Mouse (Mus musculus) lung, postnatal 0 days (tissue): ENCODE data around the gene H2afy. TPM values are rescaled to one million over a fixed set of nuclear protein-coding genes. Genes with fewer than 3 reads are reported as not detected.

Source experiments
- ATAC-seq: fragments of 200-750 bp; cut with Nextera tagmentation; 2 replicates; pipeline ENCODE4 v1.8.0; 2017; ENCODE audit warnings: moderate library complexity
- DNase-seq: peaks from one replicate; pipeline ENCODE4 v3.0.0-alpha.2; 2016; ENCODE audit warnings: low spot score
- H3K27ac ChIP-seq: fragments of 300-500 bp; sonication (generic); 2 replicates; pipeline ENCODE4 v1.5.1; 2014; ENCODE audit warnings: antibody characterized with exemption, mild to moderate bottlenecking, low read length, mixed read lengths
- H3K27me3 ChIP-seq: fragments of 300-500 bp; sonication (generic); replicated peaks from 2 replicates; pipeline ENCODE4 v1.6.1; 2014; ENCODE audit warnings: low read length, mixed read lengths; ENCODE audit not compliant: insufficient read depth
- H3K36me3 ChIP-seq: fragments of 300-500 bp; sonication (generic); 2 replicates; pipeline ENCODE4 v1.6.1; 2014; ENCODE audit warnings: low read length, mixed read lengths; ENCODE audit not compliant: insufficient read depth
- H3K4me1 ChIP-seq: fragments of 300-500 bp; sonication (generic); 2 replicates; pipeline ENCODE4 v1.6.1; 2014; ENCODE audit warnings: antibody characterized with exemption, low read depth, low read length, mixed read lengths; ENCODE audit not compliant: insufficient read depth
- H3K4me2 ChIP-seq: fragments of 300-500 bp; sonication (generic); replicated peaks from 2 replicates; pipeline ENCODE4 v1.6.1; 2014; ENCODE audit warnings: low read depth, mild to moderate bottlenecking, low read length, moderate library complexity, mixed read lengths
- H3K4me3 ChIP-seq: fragments of 300-500 bp; sonication (generic); 2 replicates; pipeline ENCODE4 v1.5.1; 2014; ENCODE audit warnings: low read depth, low read length
- H3K9ac ChIP-seq: fragments of 300-500 bp; sonication (generic); replicated peaks from 2 replicates; pipeline ENCODE4 v1.6.1; 2014; ENCODE audit warnings: low read depth, mild to moderate bottlenecking
- H3K9me3 ChIP-seq: fragments of 300-500 bp; sonication (generic); 2 replicates; pipeline ENCODE4 v1.6.1; 2016; ENCODE audit warnings: low read length, mixed read lengths
- CTCF ChIP-seq: IDR thresholded peaks from 2 replicates; pipeline ENCODE4 v1.5.1; 2016; ENCODE audit warnings: antibody characterized with exemption, mild to moderate bottlenecking
- EP300 ChIP-seq: IDR thresholded peaks from 2 replicates; pipeline ENCODE4 v1.6.1; 2016; ENCODE audit warnings: antibody characterized with exemption, mild to moderate bottlenecking, control low read depth
- WGBS: fragments of 180-500 bp; shearing (Covaris S2); extraction: QIAGEN DNeasy Blood & Tissue Kit; methylation state at CpG from one replicate; pipeline ENCODE4 v1.1.7; 2014; 5-methylcytosine and 5-hydroxymethylcytosine counted together
- polyA plus RNA-seq: library from polyadenylated mRNA; unstranded; fragments of >200 nt; fragmentation: Nextera tagmentation; extraction: Ambion mirVana; gene quantifications from 2 replicates; pipeline ENCODE4 v1.2.1, GENCODE M21; 2015

H2afy gene
- polyA plus RNA-seq, 1 experiment from 2014 or later = 126 TPM

GRCm38 (mm10) chr13:56088602-56089001 is 47.6 kb downstream of the H2afy start:
- H3K27me3 ChIP-seq = no peaks in the 10 kb centered on the region
- peaks cover 13% of the 10 kb centered on the region for H3K36me3 ChIP-seq
- H3K4me1 ChIP-seq = no peaks in the 10 kb centered on the region
- ATAC-seq (no peak), DNase-seq (no peak)
- H3K27ac ChIP-seq = no peak overlapping the region
- no peak overlapping the region for H3K4me2 ChIP-seq
- TF ChIP-seq EP300 = no peak
- TF ChIP-seq CTCF = no peak
- 79% methylated on average over 13 of the region's 13 CpGs for WGBS
- H3K4me3 ChIP-seq = no peak overlapping the region
- H3K9me3 ChIP-seq = no peaks in the 10 kb centered on the region
- H3K9ac ChIP-seq = no peak overlapping the region

- H3K27ac ChIP-seq = no peak overlapping the region
- no peak overlapping the region for H3K4me2 ChIP-seq
- H3K4me3 ChIP-seq = no peak overlapping the region
- no peak overlapping the region for H3K9ac ChIP-seq
- ATAC-seq = no peak
- H3K9me3 ChIP-seq = no peaks in the 10 kb centered on the region
- no peak for TF ChIP-seq CTCF
- no peak for DNase-seq
- H3K36me3 ChIP-seq = peaks cover 18% of the 10 kb centered on the region
- H3K4me1 ChIP-seq = no peaks in the 10 kb centered on the region
- WGBS = 62% methylated on average over 19 of the region's 19 CpGs
- no peaks in the 10 kb centered on the region for H3K27me3 ChIP-seq
Observed at GRCm38 (mm10) chr13:56087936-56088335, 48.2 kb downstream of the H2afy start.

- Histone ChIP-seq H3K4me3 (no peak overlapping the region), H3K9ac (no peak overlapping the region), H3K9me3 (no peaks in the 10 kb centered on the region), H3K36me3 (peaks cover 43% of the 10 kb centered on the region), H3K27ac (peak overlapping the region; percentile 66), H3K27me3 (no peaks in the 10 kb centered on the region), H3K4me1 (no peaks in the 10 kb centered on the region), H3K4me2 (no peak overlapping the region)
- no peak for TF ChIP-seq CTCF
- peak; percentile 16; the same call in 1 of the 2 replicates for TF ChIP-seq EP300
- ATAC-seq (peak; percentile 94), DNase-seq (peak; percentile 81)
- WGBS = 69% methylated on average over 20 of the region's 20 CpGs
Observed at GRCm38 (mm10) chr13:56084146-56084905, 51.8 kb downstream of the H2afy start.

DNA sequence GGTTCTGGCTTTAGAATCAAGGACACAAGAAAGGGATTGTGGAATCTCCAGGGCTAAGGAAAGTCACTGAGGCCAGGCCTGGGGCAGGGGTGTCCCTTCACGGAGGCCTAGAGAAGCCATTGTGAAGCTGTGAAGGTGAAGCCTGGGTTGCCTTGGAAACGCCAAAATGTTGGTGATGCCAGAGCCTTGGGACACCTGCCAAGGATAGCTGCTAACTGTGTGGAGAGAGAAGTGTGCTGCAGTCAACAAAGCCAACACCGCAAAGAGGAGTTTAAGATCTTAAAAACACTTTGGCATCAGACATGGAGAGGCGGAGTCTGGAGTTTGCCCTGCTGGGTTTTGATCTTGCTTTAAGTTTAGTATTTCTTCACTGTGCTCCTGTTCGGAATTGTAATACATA is 54.5 kb downstream of the H2afy start:
- no peak for ATAC-seq
- Histone ChIP-seq H3K9ac (no peak overlapping the region), H3K27ac (no peak overlapping the region), H3K27me3 (no peaks in the 10 kb centered on the region), H3K36me3 (peaks cover 46% of the 10 kb centered on the region), H3K4me1 (no peaks in the 10 kb centered on the region), H3K9me3 (no peaks in the 10 kb centered on the region), H3K4me2 (no peak overlapping the region), H3K4me3 (no peak overlapping the region)
- TF ChIP-seq EP300 (no peak), CTCF (no peak)
- 69% methylated on average over 5 of the region's 5 CpGs for WGBS
- DNase-seq = peak; percentile 38

- Histone ChIP-seq H3K4me3 (no peak overlapping the region), H3K36me3 (peaks cover 52% of the 10 kb centered on the region), H3K27ac (no peak overlapping the region), H3K9ac (no peak overlapping the region), H3K9me3 (no peaks in the 10 kb centered on the region), H3K4me2 (no peak overlapping the region), H3K4me1 (no peaks in the 10 kb centered on the region), H3K27me3 (no peaks in the 10 kb centered on the region)
- ATAC-seq (no peak), DNase-seq (no peak)
- no peak for TF ChIP-seq EP300
- TF ChIP-seq CTCF = no peak
- WGBS = 92% methylated on average over 2 of the region's 2 CpGs
Observed at GRCm38 (mm10) chr13:56079616-56080015, 56.5 kb downstream of the H2afy start.

GRCm38 (mm10) chr13:56078724-56079262 is 57.4 kb downstream of the H2afy start:
- no peak for DNase-seq
- Histone ChIP-seq H3K27ac (no peak overlapping the region), H3K9me3 (no peaks in the 10 kb centered on the region), H3K4me2 (no peak overlapping the region), H3K4me3 (no peak overlapping the region), H3K9ac (no peak overlapping the region), H3K4me1 (no peaks in the 10 kb centered on the region), H3K36me3 (peaks cover 57% of the 10 kb centered on the region), H3K27me3 (no peaks in the 10 kb centered on the region)
- no peak for ATAC-seq
- WGBS = 68% methylated on average over 17 of the region's 17 CpGs
- no peak for TF ChIP-seq EP300
- no peak for TF ChIP-seq CTCF
